Mouse (Mus musculus): ENCODE measurements at regions not wholly inside any gene's neighbourhood (a gene's known extent, or its start where the extent isn't known, plus 50 kb on each side); places are given as distances from the start of the nearest gene placed in this dataset.
"Not testable (repeated sequence)": the region's sequence is repeated elsewhere in the genome, so short reads cannot be mapped to it uniquely, and the experiment has no call there.

- DNase-seq (ENCODE audit: low spot score in 2 of 2): no peak
Measured at GRCm38 (mm10) chr19:54099292-54099691, 55.3 kb downstream of the Adra2a start.

- DNase-seq (ENCODE audit: low spot score in 2 of 2): no peak
Measured at GRCm38 (mm10) chr19:54099769-54100168, 55.8 kb downstream of the Adra2a start.

GRCm38 (mm10) chr19:54106571-54106970 lies 62.6 kb downstream of the Adra2a start:
- peak in 1 of 2 experiments; percentile 9 for DNase-seq (ENCODE audit: low spot score in 2 of 2)

- DNase-seq (ENCODE audit: low spot score in 2 of 2): no peak
Measured at GRCm38 (mm10) chr19:54107103-54107821, 63.3 kb downstream of the Adra2a start.

- no peak for DNase-seq (ENCODE audit: low spot score in 2 of 2)
Measured at GRCm38 (mm10) chr19:54110080-54110479, 66.1 kb downstream of the Adra2a start.

GRCm38 (mm10) chr19:54112691-54113090 lies 68.7 kb downstream of the Adra2a start:
- no peak for DNase-seq (ENCODE audit: low spot score in 2 of 2)

- no peak for DNase-seq (ENCODE audit: low spot score in 2 of 2)
Measured at GRCm38 (mm10) chr19:54113421-54113820, 69.5 kb downstream of the Adra2a start.

GRCm38 (mm10) chr19:54114588-54115317 lies 70.8 kb downstream of the Adra2a start:
- DNase-seq (ENCODE audit: low spot score in 2 of 2): peak in 1 of 2 experiments; percentile 36

GRCm38 (mm10) chr19:54115335-54115734 lies 71.4 kb downstream of the Adra2a start:
- DNase-seq (ENCODE audit: low spot score in 2 of 2): no peak

- DNase-seq (ENCODE audit: low spot score in 2 of 2): no peak
Measured at GRCm38 (mm10) chr19:54116829-54117228, 72.9 kb downstream of the Adra2a start.

GRCm38 (mm10) chr19:54117676-54118075 lies 73.7 kb downstream of the Adra2a start:
- DNase-seq (ENCODE audit: low spot score in 2 of 2): no peak

- DNase-seq (ENCODE audit: low spot score in 2 of 2): no peak
Measured at GRCm38 (mm10) chr19:54123586-54123985, 79.6 kb downstream of the Adra2a start.

- not testable (repeated sequence) for DNase-seq (ENCODE audit: low spot score in 2 of 2)
Measured at GRCm38 (mm10) chr19:54151766-54152165, 107.8 kb downstream of the Adra2a start.

GRCm38 (mm10) chr19:54154400-54154799 lies 110.4 kb downstream of the Adra2a start:
- no peak for DNase-seq (ENCODE audit: low spot score in 2 of 2)

- DNase-seq (ENCODE audit: low spot score in 2 of 2): no peak
Measured at GRCm38 (mm10) chr19:54170361-54170760, 126.4 kb downstream of the Adra2a start.

- DNase-seq (ENCODE audit: low spot score in 2 of 2): peak; percentile 25 to 47
Measured at GRCm38 (mm10) chr19:54174090-54175055, 130.4 kb downstream of the Adra2a start.

- DNase-seq (ENCODE audit: low spot score in 2 of 2): no peak
Measured at GRCm38 (mm10) chr19:54175766-54176165, 131.8 kb downstream of the Adra2a start.

GRCm38 (mm10) chr19:54177491-54177890 lies 133.5 kb downstream of the Adra2a start:
- DNase-seq (ENCODE audit: low spot score in 2 of 2): no peak

GRCm38 (mm10) chr19:54200407-54200806 lies 156.5 kb downstream of the Adra2a start:
- DNase-seq (ENCODE audit: low spot score in 2 of 2): no peak

- DNase-seq (ENCODE audit: low spot score in 2 of 2): peak; percentile 13 to 16
Measured at GRCm38 (mm10) chr19:54202456-54202855, 158.5 kb downstream of the Adra2a start.

GRCm38 (mm10) chr19:54206819-54207218 lies 162.9 kb downstream of the Adra2a start:
- DNase-seq (ENCODE audit: low spot score in 2 of 2): no peak

- DNase-seq (ENCODE audit: low spot score in 2 of 2): no peak
Measured at GRCm38 (mm10) chr19:54212169-54212568, 168.2 kb downstream of the Adra2a start.

Data from right cerebral cortex, adult 2 months (tissue).